Mouse (Mus musculus) myocyte (in vitro differentiated cells): ENCODE measurements around the gene R3hdm4. TPM values are rescaled to one million over a fixed set of nuclear protein-coding genes. Genes with fewer than 3 reads are reported as not detected.

ENCODE experiments used
- H3K27me3 ChIP-seq: one replicate; pipeline ENCODE4 v1.6.1; 2011; ENCODE audit not compliant: control insufficient read depth, insufficient read depth, insufficient read length
- H3K36me3 ChIP-seq: one replicate; pipeline ENCODE4 v1.6.1; 2011; ENCODE audit not compliant: control insufficient read depth, insufficient read depth
- H3K4me2 ChIP-seq: one replicate; pipeline ENCODE4 v1.6.1; 2011; ENCODE audit warnings: low read depth, control low read depth
- H3K4me3 ChIP-seq: one replicate; pipeline ENCODE4 v1.5.1; 2011; ENCODE audit warnings: mild to moderate bottlenecking, control low read depth, moderate library complexity
- H3K79me2 ChIP-seq: one replicate; pipeline ENCODE4 v1.6.1; 2011; ENCODE audit not compliant: control insufficient read depth, insufficient read depth
- H3ac ChIP-seq: one replicate; pipeline ENCODE4 v1.6.1; 2011; ENCODE audit not compliant: control insufficient read depth, insufficient read length
- CEBPB ChIP-seq: IDR thresholded peaks from 2 replicates; pipeline ENCODE4 v1.6.1; 2011; ENCODE audit warnings: mild to moderate bottlenecking, moderate library complexity; ENCODE audit not compliant: poor library complexity, insufficient read depth, severe bottlenecking
- E2F4 ChIP-seq: IDR thresholded peaks from one replicate; pipeline ENCODE4 v1.6.1; 2011; ENCODE audit warnings: mild to moderate bottlenecking, control low read depth, moderate library complexity; ENCODE audit not compliant: insufficient read depth
- MAX ChIP-seq: IDR thresholded peaks from one replicate; pipeline ENCODE4 v1.6.1; 2011; ENCODE audit warnings: low read depth, mild to moderate bottlenecking, control low read depth
- MYOD1 ChIP-seq, 3 experiments: IDR thresholded peaks; one replicate each; pipeline ENCODE4 v1.6.1; 2011; ENCODE audit warnings: control low read depth in 2 of 3, low read depth in 2 of 3, mild to moderate bottlenecking in 2 of 3, moderate library complexity in 1 of 3; ENCODE audit not compliant: insufficient read length in 2 of 3, control insufficient read depth in 1 of 3
- MYOG ChIP-seq, 3 experiments: IDR thresholded peaks; one replicate each; pipeline ENCODE4 v1.6.1; 2011; ENCODE audit warnings: control low read depth in 2 of 3, low read depth in 2 of 3, mild to moderate bottlenecking in 2 of 3; ENCODE audit not compliant: insufficient read length in 2 of 3, control insufficient read depth in 1 of 3, insufficient read depth in 1 of 3
- POLR2A ChIP-seq: IDR thresholded peaks from one replicate; pipeline ENCODE4 v1.6.1; 2011; ENCODE audit warnings: low read depth, mild to moderate bottlenecking, control low read depth, moderate library complexity; ENCODE audit not compliant: insufficient read length
- POLR2AphosphoS2 ChIP-seq: IDR thresholded peaks from one replicate; pipeline ENCODE4 v1.6.1; 2011; ENCODE audit warnings: low read depth, control low read depth; ENCODE audit not compliant: insufficient read length
- REST ChIP-seq: IDR thresholded peaks from one replicate; pipeline ENCODE4 v1.6.1; 2011; ENCODE audit warnings: mild to moderate bottlenecking, control low read depth, moderate library complexity; ENCODE audit not compliant: insufficient read depth, insufficient read length
- SRF ChIP-seq: IDR thresholded peaks from one replicate; pipeline ENCODE4 v1.6.1; 2011; ENCODE audit warnings: low read depth; ENCODE audit not compliant: control insufficient read depth, insufficient read length
- TCF12 ChIP-seq: IDR thresholded peaks from one replicate; pipeline ENCODE4 v1.6.1; 2011; ENCODE audit warnings: mild to moderate bottlenecking, control low read depth; ENCODE audit not compliant: poor library complexity, insufficient read depth, severe bottlenecking
- TCF3 ChIP-seq: IDR thresholded peaks from one replicate; pipeline ENCODE4 v1.6.1; 2011; ENCODE audit warnings: low read depth, control low read depth; ENCODE audit not compliant: insufficient read length
- USF1 ChIP-seq: IDR thresholded peaks from one replicate; pipeline ENCODE4 v1.6.1; 2011; ENCODE audit warnings: low read depth, mild to moderate bottlenecking, control low read depth, moderate library complexity
- polyA plus RNA-seq: library from polyadenylated mRNA; unstranded; fragments of >200 nt; fragmentation: generic; extraction: Trizol; gene quantifications from one replicate; pipeline ENCODE4 v1.2.1, GENCODE M21; 2012; ENCODE audit warnings: missing spikeins

The R3hdm4 gene
- polyA plus RNA-seq, 1 experiment = 69.0 TPM

DNA sequence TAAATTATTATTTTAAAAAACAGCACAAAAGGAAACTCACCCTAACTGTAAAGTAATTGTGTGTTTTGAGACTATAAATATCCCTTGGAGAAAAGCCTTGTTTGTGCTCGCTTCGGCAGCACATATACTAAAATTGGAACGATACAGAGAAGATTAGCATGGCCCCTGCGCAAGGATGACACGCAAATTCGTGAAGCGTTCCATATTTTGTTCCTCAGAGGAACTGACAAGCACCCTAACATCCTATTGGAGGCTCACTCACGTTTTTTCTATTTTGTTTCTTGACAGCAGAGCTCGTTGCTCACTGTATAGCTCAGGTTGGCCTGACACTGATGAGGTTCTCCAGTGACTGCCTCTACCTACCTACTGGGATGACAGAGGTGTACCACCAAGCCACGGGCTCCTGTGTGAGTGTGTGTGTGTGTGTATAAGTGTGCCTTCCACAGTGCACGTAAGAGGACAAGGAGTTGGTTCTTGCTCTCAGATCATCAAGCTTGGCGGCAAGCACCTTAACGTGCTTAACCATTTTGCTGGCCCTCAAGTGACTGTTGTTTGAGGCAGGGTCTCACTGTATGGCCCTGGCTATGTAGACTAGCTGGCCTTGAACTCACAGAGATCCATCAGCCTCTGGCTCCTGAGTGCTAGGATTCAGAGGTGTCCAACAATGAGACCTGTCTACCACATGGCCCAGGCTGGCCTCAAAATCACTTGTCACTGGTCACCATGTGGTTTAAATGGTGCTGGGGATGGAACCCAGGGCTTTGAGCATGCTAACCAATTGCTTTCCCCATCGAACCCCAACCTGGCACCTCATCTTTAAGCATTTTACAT, 11.7 kb downstream of the R3hdm4 start:
- H3K4me2 ChIP-seq = peak overlapping the region; percentile 5
- TF ChIP-seq SRF (no peak), REST (no peak), MAX (no peak), POLR2AphosphoS2 (peak; percentile 24), POLR2A (no peak)
- peak overlapping the region; percentile 67 for H3ac ChIP-seq
- H3K27me3 ChIP-seq = no peaks in the 10 kb centered on the region
- peak overlapping the region; percentile 30 for H3K4me3 ChIP-seq
- no peaks in the 10 kb centered on the region for H3K79me2 ChIP-seq
- H3K36me3 ChIP-seq = peaks cover 4% of the 10 kb centered on the region

DNA sequence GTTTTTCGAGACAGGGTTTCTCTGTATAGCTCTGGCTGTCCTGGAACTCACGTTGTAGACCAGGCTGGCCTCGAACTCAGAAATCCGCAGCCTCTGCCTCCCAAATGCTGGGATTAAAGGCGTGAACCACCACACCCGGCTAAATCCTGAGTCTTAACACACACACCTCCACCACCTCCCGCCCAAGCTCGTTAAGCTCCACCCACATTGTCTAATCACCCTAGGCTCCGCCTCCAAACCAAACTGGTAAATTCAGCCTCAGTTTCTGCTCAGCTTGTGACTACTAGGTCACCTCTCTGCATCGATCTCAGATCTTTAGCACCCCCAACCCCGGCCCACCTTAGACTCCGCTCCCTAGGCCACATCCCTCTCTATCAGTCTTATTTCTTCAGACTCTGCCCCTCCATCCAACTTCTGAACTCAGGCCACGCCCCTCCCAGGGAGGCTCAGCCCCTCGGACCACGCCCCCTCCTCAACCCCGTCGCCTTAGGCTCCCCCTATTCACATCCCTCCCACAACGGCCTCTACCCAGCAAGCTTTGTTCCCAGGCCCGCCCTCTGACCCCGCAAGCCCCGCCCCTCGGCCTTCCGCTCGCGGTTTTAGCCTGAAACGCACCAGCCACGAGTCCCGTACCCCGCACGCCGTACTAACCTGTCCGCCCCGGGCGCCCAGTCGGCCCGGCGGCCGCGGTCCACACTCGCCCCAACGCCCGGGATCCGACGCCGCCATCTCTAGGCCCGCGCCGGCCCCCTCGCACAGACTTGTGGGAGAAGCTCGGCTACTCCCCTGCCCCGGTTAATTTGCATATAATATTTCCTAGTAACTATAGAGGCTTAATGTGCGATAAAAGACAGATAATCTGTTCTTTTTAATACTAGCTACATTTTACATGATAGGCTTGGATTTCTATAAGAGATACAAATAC, 12.6 kb downstream of the R3hdm4 start, which contains the start of gene Med16:
TSS of gene Med16 (minus strand) at position 757 of the 925 bp plus-strand sequence.
- H3K4me2 ChIP-seq = peak within 1 kb of the TSS; percentile 69
- peak within 1 kb of the TSS; percentile 30 for H3K4me3 ChIP-seq
- peaks cover 4% of the 10 kb centered on the region for H3K36me3 ChIP-seq
- peak within 1 kb of the TSS; percentile 67 for H3ac ChIP-seq
- no peaks in the 10 kb centered on the region for H3K27me3 ChIP-seq
- TF ChIP-seq SRF = peak; percentile 35
- TF ChIP-seq POLR2A = peak; percentile 36
- no peak for TF ChIP-seq POLR2AphosphoS2
- H3K79me2 ChIP-seq = no peaks in the 10 kb centered on the region

DNA sequence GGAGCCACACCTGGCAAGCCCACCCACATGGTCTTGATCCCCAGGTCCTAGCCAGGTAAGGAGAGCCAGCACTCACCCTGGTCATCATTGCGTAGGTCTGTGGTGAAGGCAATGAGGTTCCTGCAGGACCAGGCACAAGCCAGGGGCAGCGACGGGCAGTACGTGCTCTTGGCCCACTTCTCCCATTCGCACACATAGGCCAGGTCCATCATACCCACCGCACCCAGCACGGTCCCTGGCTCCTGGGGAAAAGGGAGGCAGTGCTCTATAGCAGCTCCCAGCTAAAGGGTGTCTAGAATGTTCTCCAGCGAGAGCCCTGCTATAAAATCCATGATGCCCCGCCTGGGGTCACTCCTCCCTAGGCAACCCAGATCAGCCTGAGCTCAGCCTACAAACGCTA, 13.6 kb downstream of the R3hdm4 start:
- TF ChIP-seq USF1 = no peak
- TF ChIP-seq TCF12 = no peak
- no peak for TF ChIP-seq SRF
- no peak for TF ChIP-seq MYOG (IDR thresholded peaks at IDR 0.05; ENCODE audit: control insufficient read depth in 1 of 3, insufficient read depth in 1 of 3, insufficient read length in 2 of 3, low read depth in 2 of 3)
- no peak for TF ChIP-seq TCF3
- TF ChIP-seq POLR2A = no peak
- TF ChIP-seq E2F4 = no peak
- TF ChIP-seq MYOD1 (IDR thresholded peaks at IDR 0.05; ENCODE audit: control insufficient read depth in 1 of 3, insufficient read length in 2 of 3, low read depth in 2 of 3) = no peak
- no peak for TF ChIP-seq MAX
- no peak for TF ChIP-seq REST
- no peak overlapping the region for H3K4me2 ChIP-seq
- peaks cover 4% of the 10 kb centered on the region for H3K36me3 ChIP-seq
- no peaks in the 10 kb centered on the region for H3K27me3 ChIP-seq
- no peak overlapping the region for H3ac ChIP-seq
- no peak overlapping the region for H3K4me3 ChIP-seq
- no peaks in the 10 kb centered on the region for H3K79me2 ChIP-seq

DNA sequence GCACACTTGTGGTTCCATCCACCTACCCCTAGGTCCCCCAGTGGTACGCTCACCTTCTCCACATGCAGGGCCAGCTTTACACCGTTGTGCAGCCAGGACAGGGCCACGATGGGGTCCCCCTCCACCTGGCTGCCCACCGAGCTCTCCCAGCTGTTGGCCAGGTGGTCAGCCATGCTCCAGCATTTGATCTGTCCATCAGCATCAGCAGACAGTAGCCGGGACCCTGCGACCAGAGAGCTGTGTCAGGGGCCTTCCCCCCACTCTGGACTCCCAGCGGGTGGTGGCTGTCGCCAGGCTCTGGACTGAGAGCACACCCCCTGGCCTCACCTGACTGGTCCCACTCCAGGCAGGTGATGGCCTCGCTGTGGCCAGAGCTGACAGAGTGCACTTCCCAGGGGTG, 14.3 kb downstream of the R3hdm4 start:
- TF ChIP-seq CEBPB = no peak
- TF ChIP-seq MAX = no peak
- TF ChIP-seq REST = no peak
- TF ChIP-seq POLR2AphosphoS2 = no peak
- no peak for TF ChIP-seq MYOG (IDR thresholded peaks at IDR 0.05; ENCODE audit: control insufficient read depth in 1 of 3, insufficient read depth in 1 of 3, insufficient read length in 2 of 3, low read depth in 2 of 3)
- no peak for TF ChIP-seq TCF12
- TF ChIP-seq E2F4 = no peak
- no peaks in the 10 kb centered on the region for H3K79me2 ChIP-seq
- H3K27me3 ChIP-seq = no peaks in the 10 kb centered on the region
- no peak overlapping the region for H3K4me3 ChIP-seq
- no peak overlapping the region for H3ac ChIP-seq
- peaks cover 4% of the 10 kb centered on the region for H3K36me3 ChIP-seq
- no peak overlapping the region for H3K4me2 ChIP-seq

DNA sequence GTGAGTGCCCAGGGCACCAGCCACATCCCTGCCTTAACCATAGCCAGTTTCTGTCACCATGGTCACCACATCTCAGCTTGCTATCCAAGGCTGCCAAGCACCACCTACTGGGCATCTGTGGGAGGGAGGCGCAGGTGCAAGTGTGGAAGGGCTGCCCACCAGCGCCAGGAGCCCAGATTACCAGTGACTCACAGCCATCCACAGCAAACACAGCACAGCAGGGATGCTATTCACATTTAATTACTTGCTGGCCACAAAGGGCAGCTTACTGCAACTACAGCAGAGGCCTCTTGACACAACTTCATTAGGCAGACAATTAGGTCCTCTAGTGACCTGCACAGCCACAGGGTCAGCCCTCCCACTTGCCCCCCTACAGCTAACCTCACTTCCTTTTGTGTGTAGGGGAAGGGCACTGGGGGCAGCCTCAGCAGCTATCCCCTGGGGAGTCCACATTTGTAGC, 20.0 kb downstream of the R3hdm4 start:
- TF ChIP-seq MYOD1 (IDR thresholded peaks at IDR 0.05; ENCODE audit: control insufficient read depth in 1 of 3, insufficient read length in 2 of 3, low read depth in 2 of 3) (peak in 2 of 3 experiments; percentile 81 to 82), TCF3 (no peak), MYOG (IDR thresholded peaks at IDR 0.05; ENCODE audit: control insufficient read depth in 1 of 3, insufficient read depth in 1 of 3, insufficient read length in 2 of 3, low read depth in 2 of 3) (peak in 2 of 3 experiments; percentile 42 to 49), MAX (no peak), POLR2A (no peak), CEBPB (no peak), TCF12 (no peak), E2F4 (no peak), REST (no peak), SRF (no peak), USF1 (no peak), POLR2AphosphoS2 (no peak)
- Histone ChIP-seq H3K4me3 (no peak overlapping the region), H3K79me2 (no peaks in the 10 kb centered on the region), H3K36me3 (peaks cover 4% of the 10 kb centered on the region), H3K27me3 (no peaks in the 10 kb centered on the region), H3K4me2 (no peak overlapping the region), H3ac (no peak overlapping the region)
